Mouse (Mus musculus) liver, embryonic 16.5 days (tissue): ENCODE results near the gene Rnf5. TPM values are rescaled to one million over a fixed set of nuclear protein-coding genes. Genes with fewer than 3 reads are reported as not detected.

Experiments used
- ATAC-seq: fragments of 200-750 bp; cut with Nextera tagmentation; 2 replicates; pipeline ENCODE4 v1.8.0; 2017; ENCODE audit warnings: low read depth, mild to moderate bottlenecking, moderate number of reproducible peaks, moderate library complexity
- H3K27ac ChIP-seq: fragments of 300-500 bp; sonication (generic); 2 replicates; pipeline ENCODE4 v1.5.1; 2014; ENCODE audit warnings: mild to moderate bottlenecking, low read length
- H3K27me3 ChIP-seq: fragments of 300-500 bp; sonication (generic); 2 replicates; pipeline ENCODE4 v1.6.1; 2014; ENCODE audit warnings: low read depth, low read length, mixed read lengths; ENCODE audit not compliant: control insufficient read depth, insufficient read depth
- H3K36me3 ChIP-seq: fragments of 300-500 bp; sonication (generic); 2 replicates; pipeline ENCODE4 v1.6.1; 2014; ENCODE audit warnings: mild to moderate bottlenecking; ENCODE audit not compliant: control insufficient read depth, insufficient read depth
- H3K4me1 ChIP-seq: fragments of 300-500 bp; sonication (generic); 2 replicates; pipeline ENCODE4 v1.6.1; 2014; ENCODE audit warnings: low read depth, low read length, mixed read lengths; ENCODE audit not compliant: control insufficient read depth
- H3K4me2 ChIP-seq: fragments of 300-500 bp; sonication (generic); 2 replicates; pipeline ENCODE4 v1.6.1; 2014; ENCODE audit warnings: low read depth, low read length, mixed read lengths
- H3K4me3 ChIP-seq: fragments of 300-500 bp; sonication (generic); 2 replicates; pipeline ENCODE4 v1.5.1; 2014; ENCODE audit warnings: low read depth, mild to moderate bottlenecking, low read length
- H3K9ac ChIP-seq: fragments of 300-500 bp; sonication (generic); 2 replicates; pipeline ENCODE4 v1.6.1; 2014; ENCODE audit warnings: low read depth, low read length
- H3K9me3 ChIP-seq: fragments of 300-500 bp; sonication (generic); replicated peaks from 2 replicates; pipeline ENCODE4 v1.6.1; 2016; ENCODE audit warnings: low read length; ENCODE audit not compliant: control insufficient read depth
- WGBS: fragments of 180-500 bp; shearing (Covaris S2); extraction: QIAGEN DNeasy Blood & Tissue Kit; methylation state at CpG from one replicate; pipeline ENCODE4 v1.1.7; 2014; ENCODE audit not compliant: insufficient replicate concordance; 5-methylcytosine and 5-hydroxymethylcytosine counted together
- polyA plus RNA-seq: library from polyadenylated mRNA; unstranded; fragments of >200 nt; fragmentation: Nextera tagmentation; extraction: Ambion mirVana; gene quantifications from 2 replicates; pipeline ENCODE4 v1.2.1, GENCODE M21; 2015

The Rnf5 gene
- polyA plus RNA-seq, 1 experiment from 2014 or later: 92.4 TPM

- peak within 1 kb of the TSS; percentile 89 for H3K27ac ChIP-seq
- H3K36me3 ChIP-seq: peaks cover 10% of the 10 kb centered on the region
- peak within 1 kb of the TSS; percentile 83 for H3K4me3 ChIP-seq
- no peaks in the 10 kb centered on the region for H3K27me3 ChIP-seq
- no peak for ATAC-seq
- peaks cover 65% of the 10 kb centered on the region for H3K4me1 ChIP-seq
- no peaks in the 10 kb centered on the region for H3K9me3 ChIP-seq
- 5% methylated on average over 21 of the region's 21 CpGs for WGBS
- H3K9ac ChIP-seq: peak within 1 kb of the TSS; percentile 95
- H3K4me2 ChIP-seq: peak within 1 kb of the TSS; percentile 100
Observed at GRCm38 (mm10) chr17:34591029-34591993, 12.2 kb downstream of the Rnf5 start, which contains the start of gene Pbx2. Gene Pbx2 (plus strand): TSS chr17:34591266.

- Histone ChIP-seq H3K9ac (peak overlapping the region; percentile 95; the same call in 1 of the 2 replicates), H3K9me3 (no peaks in the 10 kb centered on the region), H3K4me3 (peak overlapping the region; percentile 83), H3K27me3 (no peaks in the 10 kb centered on the region), H3K27ac (peak overlapping the region; percentile 89), H3K36me3 (peaks cover 4% of the 10 kb centered on the region), H3K4me2 (peak overlapping the region; percentile 100), H3K4me1 (peaks cover 67% of the 10 kb centered on the region)
- ATAC-seq: no peak
- WGBS: 38% methylated on average over 15 of the region's 15 CpGs
Observed at GRCm38 (mm10) chr17:34590154-34590987, 13.1 kb downstream of the Rnf5 start.

GRCm38 (mm10) chr17:34589681-34590101 is 13.8 kb downstream of the Rnf5 start, which contains the start of gene Gpsm3:
Gene Gpsm3 (plus strand): TSS chr17:34589806.
- H3K27me3 ChIP-seq: no peaks in the 10 kb centered on the region
- WGBS: 4% methylated on average over 7 of the region's 7 CpGs
- peak within 1 kb of the TSS; percentile 83 for H3K4me3 ChIP-seq
- H3K9me3 ChIP-seq: no peaks in the 10 kb centered on the region
- H3K36me3 ChIP-seq: peaks cover 2% of the 10 kb centered on the region; the same call in 1 of the 2 replicates
- ATAC-seq: no peak
- H3K27ac ChIP-seq: peak within 1 kb of the TSS; percentile 89
- peaks cover 67% of the 10 kb centered on the region for H3K4me1 ChIP-seq
- H3K9ac ChIP-seq: peak within 1 kb of the TSS; percentile 95; the same call in 1 of the 2 replicates
- H3K4me2 ChIP-seq: peak within 1 kb of the TSS; percentile 100

DNA sequence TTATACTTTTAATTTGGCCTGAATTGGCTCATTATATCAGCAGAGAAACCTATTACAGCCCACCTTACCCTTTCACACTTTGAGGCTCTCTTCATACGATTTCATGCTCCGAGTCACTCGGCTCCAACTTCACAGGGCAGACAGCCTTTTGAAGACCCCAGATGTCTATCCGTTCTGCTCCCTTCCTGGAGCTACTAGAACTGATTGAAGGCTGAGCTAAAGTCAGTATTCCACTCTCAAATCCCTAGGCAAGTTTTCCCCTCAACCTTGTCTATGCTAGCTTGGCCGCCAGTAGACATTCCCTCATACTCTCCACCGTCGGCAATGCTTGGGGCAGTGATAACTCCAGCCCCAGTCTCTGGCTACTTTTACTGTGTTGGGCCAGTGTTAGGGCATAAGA is 14.3 kb downstream of the Rnf5 start:
- peak overlapping the region; percentile 100 for H3K4me2 ChIP-seq
- H3K27ac ChIP-seq: peak overlapping the region; percentile 89
- no peaks in the 10 kb centered on the region for H3K9me3 ChIP-seq
- WGBS: 23% methylated on average over 7 of the region's 7 CpGs
- no peak for ATAC-seq
- H3K36me3 ChIP-seq: no peaks in the 10 kb centered on the region
- peak overlapping the region; percentile 37; the same call in 1 of the 2 replicates for H3K9ac ChIP-seq
- H3K27me3 ChIP-seq: no peaks in the 10 kb centered on the region
- H3K4me1 ChIP-seq: peaks cover 67% of the 10 kb centered on the region
- H3K4me3 ChIP-seq: peak overlapping the region; percentile 83

DNA sequence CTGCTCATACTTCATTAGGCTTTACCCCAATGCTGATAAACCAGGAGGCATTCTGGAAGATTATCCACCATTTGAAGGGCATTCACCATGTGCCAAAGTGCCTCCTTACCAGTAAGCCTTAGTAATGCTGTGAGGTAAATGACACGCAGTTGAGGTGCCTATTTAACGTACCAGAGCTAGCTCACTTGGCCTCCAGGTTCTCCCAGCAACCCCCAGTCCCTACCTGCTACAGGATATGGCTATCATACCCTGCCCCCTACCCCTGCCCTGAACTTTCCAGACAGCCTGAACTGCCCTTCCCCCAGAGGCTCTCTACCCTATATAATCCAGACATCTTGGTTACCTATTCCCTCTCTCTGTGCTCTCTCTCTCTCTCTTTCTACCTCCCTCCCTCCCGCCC is 14.7 kb downstream of the Rnf5 start:
- WGBS: 47% methylated on average over 3 of the region's 3 CpGs
- Histone ChIP-seq H3K27ac (peak overlapping the region; percentile 26; the same call in 1 of the 2 replicates), H3K9me3 (no peaks in the 10 kb centered on the region), H3K4me2 (peak overlapping the region; percentile 100; the same call in 1 of the 2 replicates), H3K4me1 (peaks cover 63% of the 10 kb centered on the region), H3K27me3 (no peaks in the 10 kb centered on the region), H3K36me3 (no peaks in the 10 kb centered on the region), H3K4me3 (no peak overlapping the region), H3K9ac (peak overlapping the region; percentile 15; the same call in 1 of the 2 replicates)
- ATAC-seq: no peak

- Histone ChIP-seq H3K9me3 (no peaks in the 10 kb centered on the region), H3K4me2 (peak overlapping the region; percentile 100), H3K36me3 (no peaks in the 10 kb centered on the region), H3K27me3 (no peaks in the 10 kb centered on the region), H3K27ac (peak overlapping the region; percentile 72), H3K9ac (peak overlapping the region; percentile 92), H3K4me1 (peaks cover 53% of the 10 kb centered on the region), H3K4me3 (peak overlapping the region; percentile 93)
- no peak for ATAC-seq
- WGBS: under 1% methylated on average over 19 of the region's 19 CpGs
Observed at GRCm38 (mm10) chr17:34587814-34588213, 15.7 kb downstream of the Rnf5 start.

GRCm38 (mm10) chr17:34587423-34587811 is 16.1 kb downstream of the Rnf5 start:
- Histone ChIP-seq H3K27ac (peak overlapping the region; percentile 83), H3K9me3 (no peaks in the 10 kb centered on the region), H3K36me3 (no peaks in the 10 kb centered on the region), H3K4me1 (peaks cover 49% of the 10 kb centered on the region), H3K27me3 (no peaks in the 10 kb centered on the region), H3K4me3 (peak overlapping the region; percentile 93), H3K4me2 (peak overlapping the region; percentile 100), H3K9ac (peak overlapping the region; percentile 92)
- 1% methylated on average over 49 of the region's 50 CpGs for WGBS
- ATAC-seq: peak; percentile 89

GRCm38 (mm10) chr17:34586796-34587422 is 16.6 kb downstream of the Rnf5 start:
- ATAC-seq: peak; percentile 77
- no peaks in the 10 kb centered on the region for H3K36me3 ChIP-seq
- H3K27me3 ChIP-seq: no peaks in the 10 kb centered on the region
- under 1% methylated on average over 38 of the region's 38 CpGs for WGBS
- H3K27ac ChIP-seq: peak overlapping the region; percentile 83
- H3K4me1 ChIP-seq: peaks cover 48% of the 10 kb centered on the region
- H3K9me3 ChIP-seq: no peaks in the 10 kb centered on the region
- peak overlapping the region; percentile 93 for H3K4me3 ChIP-seq
- H3K4me2 ChIP-seq: peak overlapping the region; percentile 100
- H3K9ac ChIP-seq: peak overlapping the region; percentile 82
